Mouse (Mus musculus): ENCODE measurements around the gene Stkld1. TPM values are rescaled to one million over a fixed set of nuclear protein-coding genes. Genes with fewer than 3 reads are reported as not detected.

Stkld1 gene
- polyA plus RNA-seq, 2 experiments: 0.07 TPM; not detected in 1

DNA sequence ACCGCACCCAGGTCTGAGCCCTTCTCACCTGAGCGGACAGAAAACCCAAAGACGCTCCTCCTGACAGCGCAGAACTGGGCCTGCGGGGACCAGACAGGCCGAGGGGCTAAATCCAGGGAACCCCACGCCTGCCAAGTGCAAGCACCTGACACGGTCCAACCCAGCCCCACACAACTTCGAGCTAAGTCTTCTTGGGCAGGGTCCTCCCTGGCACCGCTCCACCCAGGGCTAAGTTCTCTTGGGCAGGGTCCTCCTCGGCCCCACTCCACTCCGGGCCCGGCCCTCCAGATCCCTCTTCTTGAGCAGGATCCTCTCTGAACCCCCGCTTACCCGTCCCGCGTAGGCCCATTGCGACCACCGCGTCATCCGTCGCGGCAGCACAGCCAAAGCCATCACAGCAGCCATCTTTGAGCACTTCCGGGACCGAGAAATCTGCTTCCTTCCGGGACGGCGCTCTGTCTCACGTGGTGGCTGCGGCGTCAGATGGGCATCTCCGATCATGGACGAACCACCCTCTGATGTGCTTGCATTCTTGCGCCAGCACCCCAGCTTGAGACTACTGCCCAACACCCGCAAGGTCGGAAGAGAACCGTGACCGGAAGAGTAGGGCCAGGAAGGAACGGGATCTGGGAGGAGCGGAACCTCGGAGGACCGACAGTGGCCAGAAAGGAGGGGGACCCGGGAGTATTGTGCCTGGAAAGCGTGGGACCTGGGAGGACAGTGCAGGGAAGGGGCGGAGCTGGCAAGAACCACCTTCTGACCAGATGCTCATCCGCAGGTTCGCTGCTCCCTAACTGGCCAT, 17.7 kb upstream of the Stkld1 start, which contains the start of the genes Surf2 and Surf1:
Surf2 (plus strand) TSS at position 441 of the 802 bp plus-strand sequence.
Surf1 (minus strand) TSS at position 604 of the 802 bp plus-strand sequence.
- Histone ChIP-seq H3K36me3 (replicated peaks; ENCODE audit: control insufficient read depth, insufficient read depth, low read depth) (peaks cover 61% of the 10 kb centered on the region), H3K4me1 (replicated peaks; ENCODE audit: control insufficient read depth in 2 of 2, insufficient read depth in 2 of 2, low read length in 1 of 2) (peaks cover 16 to 25% of the 10 kb centered on the region in 2 experiments), H3K27ac (peak within 1 kb of the TSS; percentile 62), H3K9me3 (ENCODE audit: control insufficient read depth, low read length) (no peaks in the 10 kb centered on the region), H3K4me3 (ENCODE audit: insufficient read depth in 1 of 2, low read depth in 2 of 2, low read length in 2 of 2) (peak within 1 kb of the TSS; percentile 71 to 89), H3K4me2 (ENCODE audit: low read depth) (peak within 1 kb of the TSS; percentile 99), H3K9ac (replicated peaks) (peak within 1 kb of the TSS; percentile 72), H3K27me3 (ENCODE audit: control insufficient read depth, insufficient read depth, low read length) (no peaks in the 10 kb centered on the region)
- TF ChIP-seq EP300 (IDR thresholded peaks at IDR 0.05; ENCODE audit: low read depth): no peak
- no peak for TF ChIP-seq CTCF (IDR thresholded peaks at IDR 0.05; ENCODE audit: low read depth)
- WGBS (ENCODE audit: insufficient replicate concordance): 2% methylated on average over 47 of the region's 47 CpGs
- DNase-seq (ENCODE audit: low read depth in 3 of 3, low spot score in 3 of 3) (peak; percentile 65 to 70 (median 65)), ATAC-seq (ENCODE audit: insufficient read depth) (peak; percentile 71)

- peaks cover 60% of the 10 kb centered on the region for H3K36me3 ChIP-seq (replicated peaks; ENCODE audit: control insufficient read depth, insufficient read depth, low read depth)
- peak overlapping the region; percentile 62 for H3K27ac ChIP-seq
- H3K4me2 ChIP-seq (ENCODE audit: low read depth): peak overlapping the region; percentile 99
- no peak for DNase-seq (ENCODE audit: low read depth in 3 of 3, low spot score in 3 of 3)
- peak overlapping the region; percentile 72 for H3K9ac ChIP-seq (replicated peaks)
- 1% methylated on average over 13 of the region's 13 CpGs for WGBS (ENCODE audit: insufficient replicate concordance)
- no peaks in the 10 kb centered on the region for H3K9me3 ChIP-seq (ENCODE audit: control insufficient read depth, low read length)
- no peaks in the 10 kb centered on the region for H3K27me3 ChIP-seq (ENCODE audit: control insufficient read depth, insufficient read depth, low read length)
- peak; percentile 54 for ATAC-seq (ENCODE audit: insufficient read depth)
- TF ChIP-seq CTCF (IDR thresholded peaks at IDR 0.05; ENCODE audit: low read depth) (no peak), EP300 (IDR thresholded peaks at IDR 0.05; ENCODE audit: low read depth) (no peak)
- H3K4me1 ChIP-seq (replicated peaks; ENCODE audit: control insufficient read depth in 2 of 2, insufficient read depth in 2 of 2, low read length in 1 of 2): peaks cover 16 to 25% of the 10 kb centered on the region in 2 experiments
- peak overlapping the region; percentile 71 to 89 for H3K4me3 ChIP-seq (ENCODE audit: insufficient read depth in 1 of 2, low read depth in 2 of 2, low read length in 2 of 2)
Measured at GRCm38 (mm10) chr2:26916738-26917137, 17.1 kb upstream of the Stkld1 start.

DNA sequence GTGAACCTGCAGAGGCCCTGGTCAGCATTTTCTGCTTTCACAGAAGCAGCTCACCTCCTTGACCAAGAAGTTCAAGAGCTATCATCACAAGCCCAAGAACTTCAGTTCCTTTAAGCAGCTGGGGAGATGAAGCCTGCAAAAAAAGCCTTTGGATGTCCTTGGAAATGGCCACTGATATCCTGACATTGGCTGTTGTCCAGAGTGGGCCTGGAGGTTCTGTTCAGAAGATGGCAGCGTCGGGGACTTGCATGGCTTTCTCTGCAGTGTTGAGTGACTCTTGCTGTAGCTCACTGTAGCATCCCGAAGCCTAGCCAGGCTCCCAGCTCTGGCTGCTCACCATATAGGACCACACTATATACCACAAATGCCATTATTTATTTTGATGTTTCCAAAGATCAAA, 14.2 kb upstream of the Stkld1 start:
- TF ChIP-seq CTCF (IDR thresholded peaks at IDR 0.05; ENCODE audit: low read depth): no peak
- TF ChIP-seq EP300 (IDR thresholded peaks at IDR 0.05; ENCODE audit: low read depth): no peak

GRCm38 (mm10) chr2:26920190-26920855, 13.5 kb upstream of the Stkld1 start:
- no peak overlapping the region for H3K9ac ChIP-seq (replicated peaks)
- peaks cover 59% of the 10 kb centered on the region for H3K36me3 ChIP-seq (replicated peaks; ENCODE audit: control insufficient read depth, insufficient read depth, low read depth)
- H3K4me1 ChIP-seq (replicated peaks; ENCODE audit: control insufficient read depth in 2 of 2, insufficient read depth in 2 of 2, low read length in 1 of 2): peaks cover 12 to 14% of the 10 kb centered on the region in 2 experiments
- no peak overlapping the region for H3K4me3 ChIP-seq (ENCODE audit: insufficient read depth in 1 of 2, low read depth in 2 of 2, low read length in 2 of 2)
- WGBS (ENCODE audit: insufficient replicate concordance): 76% methylated on average over 6 of the region's 6 CpGs
- TF ChIP-seq EP300 (IDR thresholded peaks at IDR 0.05; ENCODE audit: low read depth) (no peak), CTCF (IDR thresholded peaks at IDR 0.05; ENCODE audit: low read depth) (no peak)
- no peak overlapping the region for H3K4me2 ChIP-seq (ENCODE audit: low read depth)
- H3K27me3 ChIP-seq (ENCODE audit: control insufficient read depth, insufficient read depth, low read length): no peaks in the 10 kb centered on the region
- DNase-seq (ENCODE audit: low read depth in 3 of 3, low spot score in 3 of 3) (no peak), ATAC-seq (ENCODE audit: insufficient read depth) (no peak)
- H3K27ac ChIP-seq: no peak overlapping the region
- no peaks in the 10 kb centered on the region for H3K9me3 ChIP-seq (ENCODE audit: control insufficient read depth, low read length)

More for the DNA sequence above, 14.2 kb upstream of the Stkld1 start:
- no peak for ATAC-seq (ENCODE audit: insufficient read depth)
- H3K36me3 ChIP-seq (replicated peaks; ENCODE audit: control insufficient read depth, insufficient read depth, low read depth): peaks cover 55% of the 10 kb centered on the region
- DNase-seq (ENCODE audit: low read depth in 3 of 3, low spot score in 3 of 3): no peak
- no peak overlapping the region for H3K4me3 ChIP-seq (ENCODE audit: insufficient read depth in 1 of 2, low read depth in 2 of 2, low read length in 2 of 2)
- H3K27me3 ChIP-seq (ENCODE audit: control insufficient read depth, insufficient read depth, low read length): no peaks in the 10 kb centered on the region
- 76% methylated on average over 3 of the region's 3 CpGs for WGBS (ENCODE audit: insufficient replicate concordance)
- H3K9me3 ChIP-seq (ENCODE audit: control insufficient read depth, low read length): no peaks in the 10 kb centered on the region
- no peak overlapping the region for H3K9ac ChIP-seq (replicated peaks)
- peaks cover 12 to 18% of the 10 kb centered on the region in 2 experiments for H3K4me1 ChIP-seq (replicated peaks; ENCODE audit: control insufficient read depth in 2 of 2, insufficient read depth in 2 of 2, low read length in 1 of 2)
- H3K4me2 ChIP-seq (ENCODE audit: low read depth): no peak overlapping the region
- no peak overlapping the region for H3K27ac ChIP-seq

- H3K36me3 ChIP-seq (replicated peaks; ENCODE audit: control insufficient read depth, insufficient read depth, low read depth): peaks cover 74% of the 10 kb centered on the region
- no peak for DNase-seq (ENCODE audit: low read depth in 3 of 3, low spot score in 3 of 3)
- H3K9me3 ChIP-seq (ENCODE audit: control insufficient read depth, low read length): no peaks in the 10 kb centered on the region
- WGBS (ENCODE audit: insufficient replicate concordance): 70% methylated on average over 9 of the region's 9 CpGs
- peaks cover 8 to 10% of the 10 kb centered on the region in 2 experiments for H3K4me1 ChIP-seq (replicated peaks; ENCODE audit: control insufficient read depth in 2 of 2, insufficient read depth in 2 of 2, low read length in 1 of 2)
- H3K27me3 ChIP-seq (ENCODE audit: control insufficient read depth, insufficient read depth, low read length): no peaks in the 10 kb centered on the region
- no peak overlapping the region for H3K4me2 ChIP-seq (ENCODE audit: low read depth)
- no peak overlapping the region for H3K9ac ChIP-seq (replicated peaks)
- H3K4me3 ChIP-seq (ENCODE audit: insufficient read depth in 1 of 2, low read depth in 2 of 2, low read length in 2 of 2): no peak overlapping the region
- H3K27ac ChIP-seq: no peak overlapping the region
- ATAC-seq (ENCODE audit: insufficient read depth): no peak
- TF ChIP-seq EP300 (IDR thresholded peaks at IDR 0.05; ENCODE audit: low read depth) (no peak), CTCF (IDR thresholded peaks at IDR 0.05; ENCODE audit: low read depth) (no peak)
Measured at GRCm38 (mm10) chr2:26921784-26922183, 12.1 kb upstream of the Stkld1 start.
